ENCODE assay signal across 9 mouse cellular contexts in the genomic region with DNA sequence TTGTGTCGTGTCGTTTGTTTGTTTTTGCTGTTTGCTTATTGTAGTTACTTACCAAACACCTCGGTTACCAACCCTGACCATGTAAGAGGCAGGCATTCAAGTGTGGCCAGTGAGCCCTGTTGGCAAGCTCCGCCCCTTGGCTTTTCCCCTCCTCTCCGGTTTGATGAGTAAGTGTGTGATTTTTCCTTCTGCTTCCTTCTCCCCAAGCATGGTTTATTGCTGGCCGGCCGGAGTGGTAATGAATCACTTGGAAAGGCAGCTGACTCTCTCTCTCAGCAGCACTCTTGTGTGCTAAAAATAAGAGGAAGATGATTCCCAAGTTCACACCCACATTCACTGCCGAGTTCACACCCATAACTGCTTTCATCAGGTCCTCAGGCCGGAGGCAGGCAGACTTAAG. TPM values are rescaled to one million over a fixed set of nuclear protein-coding genes. Genes with fewer than 3 reads are reported as not detected.
DNase-seq lines count a peak whose midpoint lies in the region; ATAC-seq lines count a peak whose summit lies in the region.
"Had no signal": no experiment of that assay in that cellular context is flagged by ENCODE, and none has a peak within 500 bp of the region (broad histone marks: within the 10 kb centered on the region; RNA-seq: fewer than 3 reads in every experiment).

No protein-coding gene starts in this region.

- no peak overlapping the region for H3K9ac ChIP-seq in intestine, embryonic 16.5 days (ENCODE audit: low read depth, low read length)
- no peak overlapping the region for H3K9ac ChIP-seq in lung, embryonic 16.5 days (ENCODE audit: low read length)
- H3K9ac ChIP-seq in forebrain, embryonic 12.5 days, result no peak overlapping the region
- H3K9ac ChIP-seq: embryonic facial prominence, embryonic 12.5 days had no signal

- ATAC-seq in intestine, embryonic 16.5 days, result peak; percentile 71
- no peak for ATAC-seq in lung, embryonic 16.5 days (ENCODE audit: low read depth)
- no peak for ATAC-seq in forebrain, embryonic 12.5 days (ENCODE audit: low FRiP score)

- no peaks in the 10 kb centered on the region for H3K27me3 ChIP-seq in intestine, embryonic 16.5 days (replicated peaks; ENCODE audit: control insufficient read depth, insufficient read depth, low read length)
- no peaks in the 10 kb centered on the region for H3K27me3 ChIP-seq in lung, embryonic 16.5 days (ENCODE audit: control insufficient read depth, insufficient read depth, low read depth, low read length)
- peaks cover 24% of the 10 kb centered on the region for H3K27me3 ChIP-seq in forebrain, embryonic 12.5 days
- H3K27me3 ChIP-seq: embryonic facial prominence, embryonic 12.5 days had no signal

- peak overlapping the region; percentile 7 for H3K27ac ChIP-seq in brown adipose tissue, adult 24 weeks (replicated peaks; ENCODE audit: low read depth, low read length)
- peak overlapping the region; percentile 39 for H3K27ac ChIP-seq in intestine, embryonic 16.5 days (ENCODE audit: low read length)
- 0 out of 2 replicates have a peak overlapping the region, but pooled peaks have one; percentile 0 for H3K27ac ChIP-seq in lung, embryonic 16.5 days (ENCODE audit: low read length)
- no peak overlapping the region for H3K27ac ChIP-seq in forebrain, embryonic 12.5 days
- H3K27ac ChIP-seq: embryonic facial prominence, embryonic 12.5 days had no signal

- H3K36me3 ChIP-seq in intestine, embryonic 16.5 days (ENCODE audit: control insufficient read depth, insufficient read depth, low read length), result no peaks in the 10 kb centered on the region
- no peaks in the 10 kb centered on the region for H3K36me3 ChIP-seq in lung, embryonic 16.5 days (ENCODE audit: control insufficient read depth, insufficient read depth, low read length)
- no peaks in the 10 kb centered on the region for H3K36me3 ChIP-seq in forebrain, embryonic 12.5 days (replicated peaks)
- H3K36me3 ChIP-seq: embryonic facial prominence, embryonic 12.5 days had no signal

- WGBS in intestine, embryonic 16.5 days, result 41% methylated on average over 9 of the region's 9 CpGs
- 37% methylated on average over 9 of the region's 9 CpGs for WGBS in lung, embryonic 16.5 days
- 87% methylated on average over 9 of the region's 9 CpGs for WGBS in forebrain, embryonic 12.5 days

- H3K9me3 ChIP-seq in intestine, embryonic 16.5 days (ENCODE audit: control insufficient read depth, low read length), result no peaks in the 10 kb centered on the region
- H3K9me3 ChIP-seq in lung, embryonic 16.5 days (ENCODE audit: control insufficient read depth, low read length), result no peaks in the 10 kb centered on the region
- H3K9me3 ChIP-seq in forebrain, embryonic 12.5 days, result no peaks in the 10 kb centered on the region
- H3K9me3 ChIP-seq: embryonic facial prominence, embryonic 12.5 days had no signal

- no peak overlapping the region for H3K4me3 ChIP-seq in brown adipose tissue, adult 24 weeks (ENCODE audit: insufficient read depth, low read depth, low read length)
- H3K4me3 ChIP-seq in intestine, embryonic 16.5 days (ENCODE audit: low read length), result no peak overlapping the region
- no peak overlapping the region for H3K4me3 ChIP-seq in lung, embryonic 16.5 days (ENCODE audit: low read length)
- H3K4me3 ChIP-seq in forebrain, embryonic 12.5 days (replicated peaks), result no peak overlapping the region
- H3K4me3 ChIP-seq: embryonic facial prominence, embryonic 12.5 days had no signal

- DNase-seq in cerebellum, postnatal 10 days, result peak; percentile 67 to 69
- DNase-seq in cerebellum, adult 11 months, result no peak
- no peak for DNase-seq in ovary, postnatal 36 days (ENCODE audit: low spot score)
- no peak for DNase-seq in B cell, adult 2 months

- no peak overlapping the region for H3K4me2 ChIP-seq in intestine, embryonic 16.5 days (ENCODE audit: low read depth, low read length)
- no peak overlapping the region for H3K4me2 ChIP-seq in lung, embryonic 16.5 days (ENCODE audit: low read depth, low read length)
- H3K4me2 ChIP-seq in forebrain, embryonic 12.5 days, result no peak overlapping the region
- H3K4me2 ChIP-seq: embryonic facial prominence, embryonic 12.5 days had no signal

- H3K4me1 ChIP-seq in brown adipose tissue, adult 24 weeks (ENCODE audit: control insufficient read depth, insufficient read depth, insufficient read length, low read length), result peaks cover 56% of the 10 kb centered on the region
- H3K4me1 ChIP-seq in intestine, embryonic 16.5 days (ENCODE audit: control insufficient read depth, insufficient read depth, low read length), result peaks cover 52% of the 10 kb centered on the region
- H3K4me1 ChIP-seq in lung, embryonic 16.5 days (replicated peaks; ENCODE audit: control insufficient read depth, insufficient read depth, low read length), result peaks cover 77% of the 10 kb centered on the region
- peaks cover 14% of the 10 kb centered on the region for H3K4me1 ChIP-seq in forebrain, embryonic 12.5 days

RNA-seq across cellular contexts. Expression of a gene that starts 15.4 kb away (rescaled TPM):
- 25.2 and 34.0 TPM in 2 replicates for polyA plus RNA-seq in brown adipose tissue, adult 24 weeks (2012; ENCODE audit: insufficient read depth, insufficient read length, missing spikeins)
- 17.7 and 19.2 TPM in 2 replicates for polyA plus RNA-seq in intestine, embryonic 16.5 days (2015; fragmentation: Nextera tagmentation; extraction: Ambion mirVana)
- 29.3 and 33.2 TPM in 2 replicates for polyA plus RNA-seq in lung, embryonic 16.5 days (2015; fragmentation: Nextera tagmentation; extraction: Ambion mirVana)
- polyA plus RNA-seq in forebrain, embryonic 12.5 days (2016; fragmentation: Nextera tagmentation; extraction: Ambion mirVana), result 65.6 and 82.4 TPM in 2 replicates

Comparison
In these comparisons a context has a peak if more than half of its experiments do, and no peak if none do; other contexts are left out.
1. DNase-seq: peak in cerebellum, postnatal 10 days (2 of 2); none in cerebellum, adult 11 months (single experiment), ovary, postnatal 36 days (single experiment) and B cell, adult 2 months (0 of 2).